Comparison of ENCODE assay signal across 8 mouse cellular contexts in genomic region chr11:24370198-24370860, GRCm38 (mm10).
DNase-seq lines count a peak whose midpoint lies in the region; ATAC-seq and TF ChIP-seq lines count a peak whose summit lies in the region.

No protein-coding gene starts in this region.

- 0 out of 2 replicates have a peak, but pooled peaks cover 5% of the 10 kb centered on the region for H3K4me1 ChIP-seq in kidney, postnatal 0 days (replicated peaks; ENCODE audit: insufficient read depth, low read length)
- H3K4me1 ChIP-seq in kidney, adult 2 months (ENCODE audit: control insufficient read depth, insufficient read depth, low read length) = no peaks in the 10 kb centered on the region; the same call in 1 of the 2 replicates
- peaks cover 51% of the 10 kb centered on the region for H3K4me1 ChIP-seq in embryonic facial prominence, embryonic 10.5 days
- H3K4me1 ChIP-seq in hindbrain, embryonic 15.5 days (replicated peaks) = peaks cover 30% of the 10 kb centered on the region
- peaks cover 28% of the 10 kb centered on the region for H3K4me1 ChIP-seq in midbrain, embryonic 15.5 days

- no peak; the same call in 1 of the 2 replicates for ATAC-seq in kidney, postnatal 0 days (replicated peaks; ENCODE audit: low FRiP score, low read depth)
- peak; percentile 76 for ATAC-seq in hindbrain, embryonic 15.5 days (ENCODE audit: low FRiP score, low read depth)
- peak; percentile 77 for ATAC-seq in midbrain, embryonic 15.5 days (replicated peaks)

- TF ChIP-seq CTCF in kidney, postnatal 0 days (IDR thresholded peaks at IDR 0.05; ENCODE audit: low read depth) = no peak
- no peak for TF ChIP-seq CTCF in kidney, adult 2 months (conservative IDR thresholded peaks at IDR 0.05; ENCODE audit: insufficient read depth, insufficient read length, low read depth, low read length)

- TF ChIP-seq POLR2A in kidney, adult 2 months (IDR thresholded peaks at IDR 0.05; ENCODE audit: low read depth, low read length) = no peak

- H3K36me3 ChIP-seq in kidney, postnatal 0 days (ENCODE audit: insufficient read depth, low read length) = no peaks in the 10 kb centered on the region
- H3K36me3 ChIP-seq in kidney, adult 2 months (ENCODE audit: control insufficient read depth, insufficient read depth, low read length) = no peaks in the 10 kb centered on the region
- no peaks in the 10 kb centered on the region for H3K36me3 ChIP-seq in embryonic facial prominence, embryonic 10.5 days (replicated peaks)
- no peaks in the 10 kb centered on the region for H3K36me3 ChIP-seq in hindbrain, embryonic 15.5 days
- no peaks in the 10 kb centered on the region for H3K36me3 ChIP-seq in midbrain, embryonic 15.5 days (replicated peaks)

- H3K9me3 ChIP-seq in kidney, postnatal 0 days (replicated peaks; ENCODE audit: low read length) = no peaks in the 10 kb centered on the region
- no peaks in the 10 kb centered on the region for H3K9me3 ChIP-seq in embryonic facial prominence, embryonic 10.5 days
- H3K9me3 ChIP-seq in hindbrain, embryonic 15.5 days = no peaks in the 10 kb centered on the region
- no peaks in the 10 kb centered on the region for H3K9me3 ChIP-seq in midbrain, embryonic 15.5 days

- no peak overlapping the region for H3K9ac ChIP-seq in kidney, postnatal 0 days (ENCODE audit: low read depth, low read length)
- no peak overlapping the region; the same call in 1 of the 2 replicates for H3K9ac ChIP-seq in hindbrain, embryonic 15.5 days
- H3K9ac ChIP-seq in midbrain, embryonic 15.5 days = no peak overlapping the region

- no peaks in the 10 kb centered on the region for H3K27me3 ChIP-seq in kidney, postnatal 0 days (ENCODE audit: insufficient read depth, low read length)
- no peaks in the 10 kb centered on the region for H3K27me3 ChIP-seq in kidney, adult 2 months (replicated peaks; ENCODE audit: control insufficient read depth, insufficient read depth, low read length)
- peaks cover 19% of the 10 kb centered on the region for H3K27me3 ChIP-seq in embryonic facial prominence, embryonic 10.5 days (replicated peaks; ENCODE audit: low read depth, poor library complexity, severe bottlenecking)
- no peaks in the 10 kb centered on the region for H3K27me3 ChIP-seq in hindbrain, embryonic 15.5 days
- H3K27me3 ChIP-seq in midbrain, embryonic 15.5 days (replicated peaks) = no peaks in the 10 kb centered on the region; the same call in 1 of the 2 replicates

- DNase-seq in kidney, postnatal 0 days (ENCODE audit: low spot score) = peak; percentile 53
- no peak for DNase-seq in kidney, adult 2 months
- peak; percentile 81 for DNase-seq in embryonic facial prominence, embryonic 10.5 days (ENCODE audit: low spot score)
- no peak for DNase-seq in adrenal gland, adult 18-20 months (ENCODE audit: low spot score in 2 of 2)
- DNase-seq in adrenal gland, adult 8-10 months = no peak
- no peak for DNase-seq in urinary bladder, adult 2 months (ENCODE audit: low spot score)

- H3K27ac ChIP-seq in kidney, postnatal 0 days = no peak overlapping the region
- H3K27ac ChIP-seq in kidney, adult 2 months (ENCODE audit: insufficient read depth, low read depth, low read length) = no peak overlapping the region
- peak overlapping the region; percentile 85 for H3K27ac ChIP-seq in embryonic facial prominence, embryonic 10.5 days (replicated peaks)
- H3K27ac ChIP-seq in hindbrain, embryonic 15.5 days (replicated peaks) = peak overlapping the region; percentile 21
- H3K27ac ChIP-seq in midbrain, embryonic 15.5 days = peak overlapping the region; percentile 69

- H3K4me2 ChIP-seq in kidney, postnatal 0 days (ENCODE audit: low read length) = no peak overlapping the region
- H3K4me2 ChIP-seq in hindbrain, embryonic 15.5 days = peak overlapping the region; percentile 25
- H3K4me2 ChIP-seq in midbrain, embryonic 15.5 days = peak overlapping the region; percentile 20; the same call in 1 of the 2 replicates

- H3K4me3 ChIP-seq in kidney, postnatal 0 days (replicated peaks; ENCODE audit: low read depth, low read length) = no peak overlapping the region
- no peak overlapping the region for H3K4me3 ChIP-seq in kidney, adult 2 months (ENCODE audit: insufficient read depth, low read depth, low read length)
- peak overlapping the region; percentile 37 for H3K4me3 ChIP-seq in embryonic facial prominence, embryonic 10.5 days
- no peak overlapping the region for H3K4me3 ChIP-seq in hindbrain, embryonic 15.5 days
- no peak overlapping the region for H3K4me3 ChIP-seq in midbrain, embryonic 15.5 days

- WGBS in kidney, postnatal 0 days = 20% methylated on average over 15 of the region's 15 CpGs
- 53% methylated on average over 15 of the region's 15 CpGs for WGBS in kidney, adult 2 months
- WGBS in embryonic facial prominence, embryonic 10.5 days = 9% methylated on average over 15 of the region's 15 CpGs
- 9% methylated on average over 15 of the region's 15 CpGs for WGBS in hindbrain, embryonic 15.5 days
- WGBS in midbrain, embryonic 15.5 days = 15% methylated on average over 15 of the region's 15 CpGs

Comparison
In these comparisons a context has a peak if more than half of its experiments do, and no peak if none do; other contexts are left out.
1. DNase-seq: peak in kidney, postnatal 0 days (single experiment) and embryonic facial prominence, embryonic 10.5 days (single experiment); none in kidney, adult 2 months (single experiment), adrenal gland, adult 18-20 months (0 of 2), adrenal gland, adult 8-10 months (single experiment) and urinary bladder, adult 2 months (single experiment).
2. H3K27ac ChIP-seq: peak in embryonic facial prominence, embryonic 10.5 days (single experiment), hindbrain, embryonic 15.5 days (single experiment) and midbrain, embryonic 15.5 days (single experiment); none in kidney, postnatal 0 days (single experiment) and kidney, adult 2 months (single experiment).